Mouse (Mus musculus): ENCODE results near the gene Cars2.
"Not testable (repeated sequence)": the region's sequence is repeated elsewhere in the genome, so short reads cannot be mapped to it uniquely, and the experiment has no call there.

Cars2 gene

GRCm38 (mm10) chr8:11475876-11476275 is 74.7 kb downstream of the Cars2 start:
- in situ Hi-C loops (cut with MseI, MboI) = no loop called here

- in situ Hi-C loops (cut with MseI, MboI) = no loop called here
These were observed 75.2 kb downstream of the Cars2 start for GRCm38 (mm10) chr8:11475397-11475796.

GRCm38 (mm10) chr8:11473072-11473471 is 77.5 kb downstream of the Cars2 start:
- in situ Hi-C loops (cut with MseI, MboI) = no loop called here

- in situ Hi-C loops (cut with MseI, MboI) = no loop called here
These were observed 79.3 kb downstream of the Cars2 start for GRCm38 (mm10) chr8:11471309-11471708.

- in situ Hi-C loops (cut with MseI, MboI) = no loop called here
These were observed 79.9 kb downstream of the Cars2 start for GRCm38 (mm10) chr8:11470694-11471093.

- in situ Hi-C loops (cut with MseI, MboI) = no loop called here
These were observed 81.5 kb downstream of the Cars2 start for GRCm38 (mm10) chr8:11469095-11469494.

- in situ Hi-C loops (cut with MseI, MboI) = not testable (repeated sequence)
These were observed 84.1 kb downstream of the Cars2 start for GRCm38 (mm10) chr8:11466528-11466927.

- in situ Hi-C loops (cut with MseI, MboI) = no loop called here
These were observed 85.0 kb downstream of the Cars2 start for GRCm38 (mm10) chr8:11465619-11466018.

GRCm38 (mm10) chr8:11464707-11464964 is 85.9 kb downstream of the Cars2 start:
- in situ Hi-C loops (cut with MseI, MboI) = no loop called here
